Mouse (Mus musculus): ENCODE data around the gene Prkcg. TPM values are rescaled to one million over a fixed set of nuclear protein-coding genes. Genes with fewer than 3 reads are reported as not detected.

The Prkcg gene
- polyA plus RNA-seq (2017; shearing (Covaris generic)): under 1 TPM; 0.47 to 0.56 TPM

DNA sequence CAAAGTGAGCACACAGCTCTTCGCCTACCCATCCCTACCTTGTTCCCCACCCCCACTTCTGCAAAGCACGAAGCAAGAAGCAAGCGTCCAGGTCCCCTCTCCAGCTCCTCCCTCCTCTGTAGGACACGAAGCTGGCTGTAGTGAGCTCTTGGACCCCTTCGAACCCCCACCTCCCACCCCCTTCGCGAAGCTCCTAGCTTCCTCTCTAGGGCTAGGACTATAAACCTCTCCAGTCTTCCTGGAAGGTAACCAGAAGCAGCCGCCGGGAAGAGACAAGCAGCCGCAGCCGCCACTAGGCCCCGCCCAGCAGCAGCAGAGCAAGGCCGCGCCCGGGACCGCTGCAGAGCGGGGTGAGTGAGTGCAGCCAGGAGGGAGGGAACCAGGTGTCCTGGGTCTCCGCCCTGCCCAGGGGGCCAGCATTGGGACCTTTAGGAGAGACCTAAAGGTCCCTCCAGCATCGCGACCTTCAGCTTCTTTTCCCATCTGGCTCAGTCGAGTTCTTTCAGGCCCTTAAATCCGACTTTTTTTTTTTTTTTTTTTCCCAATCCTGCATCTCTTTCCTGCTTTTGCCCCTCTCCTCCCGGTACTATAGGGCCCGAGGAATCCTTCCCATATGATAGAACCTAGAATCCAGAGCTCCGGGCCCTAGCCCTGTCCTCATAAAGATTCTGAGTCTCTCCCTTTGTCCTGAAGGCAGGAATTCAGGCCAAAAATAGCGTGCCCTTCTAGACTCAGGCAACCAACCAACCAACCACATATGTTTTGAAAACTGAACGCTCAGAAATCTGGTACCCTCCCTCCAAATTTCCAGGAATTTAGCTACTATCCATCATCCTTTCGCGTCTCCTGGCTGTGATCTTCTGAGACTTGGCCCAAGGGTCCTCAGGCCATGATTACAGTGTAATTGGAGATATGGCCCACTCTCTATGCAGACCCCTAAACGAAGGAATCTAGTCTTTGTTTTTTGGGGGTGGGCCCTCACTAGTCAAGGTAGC is at the start of gene Prkcg, which contains the start of gene Myadm:
TSS of gene Prkcg (plus strand) at position 204 of the 995 bp plus-strand sequence.
TSS of gene Myadm (plus strand) at position 105 of the 995 bp plus-strand sequence.

DNA sequence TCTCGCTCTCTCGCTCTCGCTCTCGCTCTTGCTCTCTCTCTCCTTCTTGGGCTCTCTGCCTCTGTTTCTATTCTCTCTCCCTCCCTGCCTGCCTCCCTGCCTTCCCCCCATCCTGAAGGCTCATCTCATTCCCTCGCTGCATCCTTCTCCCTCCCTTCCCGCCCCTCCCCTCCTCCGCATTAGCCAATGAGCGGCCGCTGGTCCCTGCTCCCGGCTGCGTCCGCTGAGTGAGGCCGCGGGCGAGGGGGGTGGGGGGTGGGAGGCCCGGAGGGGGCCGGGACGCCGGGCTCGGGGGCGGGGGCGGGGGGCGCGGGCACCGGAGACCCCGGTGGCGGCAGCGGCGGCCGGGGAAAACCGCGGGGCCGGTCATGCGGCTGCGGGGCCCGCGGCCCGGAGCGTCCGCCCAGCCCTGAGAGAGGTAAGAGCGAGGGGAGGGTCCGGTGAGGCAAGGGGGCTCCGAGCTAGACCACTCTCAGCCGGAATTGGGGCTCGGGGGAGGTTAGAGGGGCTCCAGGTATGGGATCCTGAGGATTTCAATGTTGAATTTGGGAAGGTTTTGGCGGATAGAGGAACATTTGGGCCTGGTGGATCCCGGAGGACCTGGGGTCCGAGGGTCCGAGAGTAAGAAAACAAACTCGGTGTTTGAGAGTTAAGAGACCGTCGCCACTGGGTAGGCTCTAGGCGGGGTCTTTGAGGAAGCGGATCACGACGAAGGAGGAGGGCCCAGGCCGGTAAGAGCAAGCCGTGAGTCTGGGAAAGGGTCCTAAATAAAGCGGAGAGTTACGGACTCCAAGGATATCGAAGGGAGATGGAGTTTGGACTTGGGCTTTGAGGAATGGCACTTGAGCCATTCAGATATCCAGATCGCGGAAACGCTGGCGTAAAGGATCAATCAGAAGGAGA is 43.9 kb downstream of the Prkcg start, which contains the start of gene Cacng7:
TSS of gene Cacng7 (plus strand) at position 337 of the 903 bp plus-strand sequence.

Other genes starting within 250 kb of the Prkcg start
- gene AU018091, start 120.0 kb upstream of the Prkcg start, polyA plus RNA-seq (2017; shearing (Covaris generic)): under 1 TPM in 1 of 2 experiments, not detected in 1; 0.05 TPM
- gene Nlrp12, start 39.4 kb upstream of the Prkcg start, polyA plus RNA-seq (2017; shearing (Covaris generic)): under 1 TPM in 1 of 2 experiments, not detected in 1; 0.21 TPM
- 10 to 100 TPM in 1 of 2 experiments, 1 to 10 TPM in 1; 8.0 to 20.7 TPM for gene Myadm, start 99 bp upstream of the Prkcg start, polyA plus RNA-seq (2017; shearing (Covaris generic))
- gene Cacng7, start 43.8 kb downstream of the Prkcg start, polyA plus RNA-seq (2017; shearing (Covaris generic)): under 1 TPM in 1 of 2 experiments, not detected in 1; 0.43 TPM
- gene Cacng8, start 101.5 kb downstream of the Prkcg start, polyA plus RNA-seq (2017; shearing (Covaris generic)): not detected
- gene Cacng6, start 135.0 kb downstream of the Prkcg start, polyA plus RNA-seq (2017; shearing (Covaris generic)): not detected
- 1 to 10 TPM in 1 of 2 experiments, not detected in 1; 1.7 TPM for gene Tarm1, start 213.4 kb downstream of the Prkcg start, polyA plus RNA-seq (2017; shearing (Covaris generic))